Mouse (Mus musculus): Measurements from ENCODE around the gene Map4k5.

DNA sequence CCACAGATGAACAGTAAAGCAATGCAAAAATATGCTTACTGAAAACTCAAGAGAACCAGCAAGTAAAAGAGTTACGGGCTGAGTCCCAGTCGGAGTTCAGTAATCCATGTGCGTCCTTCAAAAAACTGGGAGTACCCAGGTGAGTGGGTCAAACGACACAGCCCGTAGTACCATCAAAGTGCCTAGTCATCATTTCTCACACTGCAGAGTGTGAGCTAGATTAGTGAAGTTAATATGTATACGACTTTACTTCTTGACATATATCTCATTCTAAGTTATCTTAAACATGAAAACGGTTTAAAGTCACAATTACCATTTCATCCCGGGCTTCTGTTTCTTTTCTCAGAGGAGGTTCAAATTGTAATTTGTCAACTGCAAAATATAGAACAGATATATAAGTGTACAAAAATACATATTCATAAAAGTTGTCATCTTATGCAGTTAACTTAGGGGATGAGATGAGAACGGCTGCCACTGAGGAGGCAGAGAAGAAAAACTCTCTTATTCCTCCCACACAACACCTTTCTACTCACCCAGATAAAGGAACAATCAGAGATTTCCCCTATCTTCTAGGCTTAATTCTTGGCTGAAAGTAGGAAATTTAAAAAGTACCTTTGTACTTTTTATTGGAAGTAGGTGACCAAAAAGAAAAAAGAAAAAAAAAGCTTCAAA, 61.6 kb downstream of the Map4k5 start:
- TF ChIP-seq USF1 (IDR thresholded peaks at IDR 0.05; ENCODE audit: low read depth, low read length) (no peak), EP300 (IDR thresholded peaks at IDR 0.05; ENCODE audit: low read depth in 1 of 2, low read length in 2 of 2) (no peak), POLR2AphosphoS2 (IDR thresholded peaks at IDR 0.05; ENCODE audit: low read length) (no peak), CTCF (IDR thresholded peaks at IDR 0.05 in 2 of 3, conservative IDR thresholded peaks at IDR 0.05 in 1 of 3; ENCODE audit: control insufficient read depth in 1 of 3, insufficient read depth in 1 of 3, low read depth in 2 of 3, low read length in 3 of 3, poor library complexity in 1 of 3, severe bottlenecking in 1 of 3) (no peak), POLR2A (IDR thresholded peaks at IDR 0.05; ENCODE audit: control insufficient read depth in 1 of 2, insufficient read depth in 1 of 2, low read depth in 1 of 2, low read length in 2 of 2, poor library complexity in 1 of 2) (no peak), E2F4 (IDR thresholded peaks at IDR 0.05; ENCODE audit: borderline replicate concordance, low read depth, low read length) (no peak), ZMIZ1 (IDR thresholded peaks at IDR 0.05; ENCODE audit: low read depth, low read length) (no peak), USF2 (IDR thresholded peaks at IDR 0.05; ENCODE audit: borderline replicate concordance in 1 of 2, insufficient read depth in 1 of 2, low read depth in 1 of 2, low read length in 2 of 2) (no peak), MAFK (IDR thresholded peaks at IDR 0.05; ENCODE audit: borderline replicate concordance, low read depth, low read length) (no peak), ELF1 (IDR thresholded peaks at IDR 0.05; ENCODE audit: low read depth, low read length) (no peak)
